Mouse (Mus musculus) CH12.LX (cell line): ENCODE measurements around the gene Adam12.

Source experiments
- CTCF ChIP-seq, 2 experiments: IDR thresholded peaks in 1 of 2; conservative IDR thresholded peaks in 1 of 2; 2 replicates each; pipeline ENCODE4 v1.5.1; 2011 to 2012; ENCODE audit warnings: low read depth in 2 of 2, low read length in 2 of 2, improper control_type of control experiment in 1 of 2, inconsistent platforms in 1 of 2, mild to moderate bottlenecking in 1 of 2, moderate library complexity in 1 of 2
- ETS1 ChIP-seq: conservative IDR thresholded peaks from 2 replicates; pipeline ENCODE4 v1.6.1; 2012; ENCODE audit warnings: low read depth, mild to moderate bottlenecking, inconsistent platforms, low read length, improper control_type of control experiment, moderate library complexity
- KAT2A ChIP-seq: IDR thresholded peaks from 2 replicates; pipeline ENCODE4 v1.6.1; 2012; ENCODE audit warnings: low read length, improper control_type of control experiment, inconsistent platforms; ENCODE audit not compliant: insufficient replicate concordance
- MAZ ChIP-seq: IDR thresholded peaks from 2 replicates; pipeline ENCODE4 v1.6.1; 2012; ENCODE audit warnings: low read depth, mild to moderate bottlenecking, inconsistent platforms, low read length, improper control_type of control experiment, moderate library complexity
- MYC ChIP-seq: IDR thresholded peaks from 2 replicates; pipeline ENCODE4 v1.6.1; 2011; ENCODE audit warnings: low read depth, mild to moderate bottlenecking, improper control_type of control experiment, low read length
- POLR2A ChIP-seq: IDR thresholded peaks from 2 replicates; pipeline ENCODE4 v1.6.1; 2011; ENCODE audit warnings: low read depth, mild to moderate bottlenecking, improper control_type of control experiment, low read length
- USF1 ChIP-seq: IDR thresholded peaks from 2 replicates; pipeline ENCODE4 v1.6.1; 2014; ENCODE audit warnings: low read depth, mild to moderate bottlenecking, inconsistent platforms, low read length, improper control_type of control experiment
- ZC3H11A ChIP-seq: IDR thresholded peaks from 2 replicates; pipeline ENCODE4 v1.6.1; 2012; ENCODE audit warnings: low read depth, mild to moderate bottlenecking, inconsistent platforms, low read length, improper control_type of control experiment
- ZKSCAN1 ChIP-seq: IDR thresholded peaks from 2 replicates; pipeline ENCODE4 v1.6.1; 2012; ENCODE audit warnings: low read depth, inconsistent platforms, low read length, improper control_type of control experiment, borderline replicate concordance

GRCm38 (mm10) chr7:134139291-134139949, 92.5 kb downstream of the Adam12 start:
- TF ChIP-seq USF1 (no peak), KAT2A (no peak), MYC (no peak), ZC3H11A (no peak), ETS1 (no peak), CTCF (conservative IDR thresholded peaks at IDR 0.05 in 1 of 2, IDR thresholded peaks at IDR 0.05 in 1 of 2; ENCODE audit: low read depth in 2 of 2, low read length in 2 of 2) (no peak), MAZ (no peak), POLR2A (no peak), ZKSCAN1 (no peak)
